Mouse (Mus musculus): ENCODE data around the gene Rrp15. TPM values are rescaled to one million over a fixed set of nuclear protein-coding genes. Genes with fewer than 3 reads are reported as not detected.

Gene Rrp15
- polyA plus RNA-seq, 1 experiment: 13.4 TPM

DNA sequence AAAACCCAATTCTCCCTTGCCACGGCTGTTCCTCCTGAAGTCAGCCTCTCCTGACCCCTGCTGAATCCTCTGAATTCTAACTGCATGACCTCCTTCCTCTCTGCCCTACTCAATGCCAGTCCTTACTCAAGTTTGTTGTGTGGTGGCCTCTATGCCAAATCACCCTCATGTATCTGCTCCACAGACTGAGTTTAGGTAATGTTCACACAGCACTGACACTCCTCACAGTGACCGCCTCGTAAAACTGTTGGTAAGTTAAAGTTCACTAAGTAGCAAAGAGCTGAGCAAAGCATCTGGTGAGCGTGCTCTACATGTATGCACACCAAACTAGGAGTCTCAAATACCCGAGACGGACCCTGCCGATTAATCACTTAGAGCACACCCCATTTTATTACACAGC is 23.0 kb downstream of the Rrp15 start:
- H3K27ac ChIP-seq (replicated peaks; ENCODE audit: low read depth, low read length): no peak overlapping the region
- no peak overlapping the region for H3K4me3 ChIP-seq (ENCODE audit: insufficient read depth, low read depth, low read length)
- no peaks in the 10 kb centered on the region for H3K4me1 ChIP-seq (ENCODE audit: control insufficient read depth, insufficient read depth, insufficient read length, low read length)

DNA sequence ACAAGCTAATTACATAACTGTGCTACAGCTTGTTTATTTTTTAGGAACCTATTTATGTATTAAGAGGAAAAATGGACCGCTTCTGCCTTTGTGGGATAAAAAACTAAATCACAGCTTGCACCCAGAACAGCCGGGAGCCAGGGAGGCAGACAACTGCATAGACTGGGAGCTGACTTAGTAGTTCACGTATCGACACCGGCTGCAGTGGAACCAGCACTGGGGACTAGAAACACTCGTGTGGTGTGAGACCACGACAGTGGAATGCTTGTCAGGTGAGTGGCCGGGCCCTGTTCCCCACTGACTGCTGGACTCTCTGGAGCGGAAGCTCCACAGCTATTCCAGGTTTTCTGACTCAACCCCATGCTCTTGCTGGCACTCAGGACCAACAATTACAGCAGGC is 26.9 kb downstream of the Rrp15 start:
- H3K27ac ChIP-seq (replicated peaks; ENCODE audit: low read depth, low read length): no peak overlapping the region
- no peaks in the 10 kb centered on the region for H3K4me1 ChIP-seq (ENCODE audit: control insufficient read depth, insufficient read depth, insufficient read length, low read length)
- H3K4me3 ChIP-seq (ENCODE audit: insufficient read depth, low read depth, low read length): no peak overlapping the region

- no peak overlapping the region for H3K4me3 ChIP-seq (ENCODE audit: insufficient read depth, low read depth, low read length)
- no peak overlapping the region for H3K27ac ChIP-seq (replicated peaks; ENCODE audit: low read depth, low read length)
- no peaks in the 10 kb centered on the region for H3K4me1 ChIP-seq (ENCODE audit: control insufficient read depth, insufficient read depth, insufficient read length, low read length)
These were observed 27.3 kb downstream of the Rrp15 start for GRCm38 (mm10) chr1:186721846-186722245.

DNA sequence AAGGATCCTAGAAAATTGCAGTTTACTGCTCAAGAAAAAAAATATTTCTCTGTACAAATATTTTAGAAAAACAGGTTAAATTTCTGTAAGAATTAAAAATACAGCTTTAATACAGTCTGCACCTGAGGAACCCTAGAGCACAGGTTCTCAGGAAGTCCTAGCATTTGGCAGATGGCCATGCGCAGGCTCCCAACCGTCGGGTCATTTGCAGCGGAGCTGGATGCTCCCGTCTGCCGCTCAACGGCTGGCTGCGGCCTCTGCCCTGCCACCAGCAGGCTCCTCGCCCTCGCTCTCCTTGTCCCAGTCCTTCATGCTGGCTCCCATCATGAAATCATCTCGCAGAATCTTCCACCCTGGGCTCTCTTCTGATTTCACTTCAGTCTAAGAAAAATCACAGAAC is 28.0 kb downstream of the Rrp15 start:
- Histone ChIP-seq H3K4me3 (ENCODE audit: insufficient read depth, low read depth, low read length) (no peak overlapping the region), H3K27ac (replicated peaks; ENCODE audit: low read depth, low read length) (no peak overlapping the region), H3K4me1 (ENCODE audit: control insufficient read depth, insufficient read depth, insufficient read length, low read length) (no peaks in the 10 kb centered on the region)

DNA sequence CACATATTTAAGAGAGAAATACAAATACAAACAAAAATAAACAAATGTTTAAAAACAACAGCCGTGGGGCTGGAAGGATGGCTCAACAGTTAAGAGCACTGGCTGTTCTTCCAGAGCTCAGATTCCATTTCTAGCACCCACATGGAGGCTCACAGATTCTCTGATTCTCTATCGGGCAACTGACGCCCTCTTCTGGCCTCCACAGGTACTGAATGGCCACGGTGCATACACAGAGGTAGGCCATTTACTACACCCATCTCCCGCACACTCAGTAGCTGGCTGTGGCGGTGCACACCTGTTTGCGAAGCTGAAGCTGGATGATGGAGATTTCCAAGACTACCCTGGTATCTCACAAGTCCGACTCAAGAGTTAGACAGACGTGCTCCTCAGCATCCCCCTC is 29.4 kb downstream of the Rrp15 start:
- H3K4me3 ChIP-seq (ENCODE audit: insufficient read depth, low read depth, low read length): no peak overlapping the region
- H3K4me1 ChIP-seq (ENCODE audit: control insufficient read depth, insufficient read depth, insufficient read length, low read length): no peaks in the 10 kb centered on the region
- no peak overlapping the region for H3K27ac ChIP-seq (replicated peaks; ENCODE audit: low read depth, low read length)

DNA sequence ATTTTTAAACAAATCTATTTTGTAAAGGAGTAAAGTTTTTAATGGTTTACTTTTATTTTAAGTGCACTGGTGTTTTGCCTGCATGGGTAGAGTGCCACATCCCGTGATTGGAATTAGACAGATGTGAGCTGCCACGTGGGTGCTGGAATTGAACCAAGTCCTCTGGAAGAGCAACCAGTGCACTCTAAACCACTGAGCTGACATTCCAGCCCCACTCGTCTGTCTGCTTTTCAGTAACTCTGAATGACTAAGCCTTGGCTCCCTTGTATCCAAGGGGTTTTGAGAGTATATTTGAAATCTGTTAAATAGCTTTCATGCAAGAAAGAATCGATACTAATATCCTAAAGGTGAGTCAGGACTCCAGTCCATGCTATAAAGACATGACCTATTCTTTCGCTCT is 30.3 kb downstream of the Rrp15 start:
- Histone ChIP-seq H3K4me1 (ENCODE audit: control insufficient read depth, insufficient read depth, insufficient read length, low read length) (no peaks in the 10 kb centered on the region), H3K4me3 (ENCODE audit: insufficient read depth, low read depth, low read length) (no peak overlapping the region), H3K27ac (replicated peaks; ENCODE audit: low read depth, low read length) (no peak overlapping the region)

DNA sequence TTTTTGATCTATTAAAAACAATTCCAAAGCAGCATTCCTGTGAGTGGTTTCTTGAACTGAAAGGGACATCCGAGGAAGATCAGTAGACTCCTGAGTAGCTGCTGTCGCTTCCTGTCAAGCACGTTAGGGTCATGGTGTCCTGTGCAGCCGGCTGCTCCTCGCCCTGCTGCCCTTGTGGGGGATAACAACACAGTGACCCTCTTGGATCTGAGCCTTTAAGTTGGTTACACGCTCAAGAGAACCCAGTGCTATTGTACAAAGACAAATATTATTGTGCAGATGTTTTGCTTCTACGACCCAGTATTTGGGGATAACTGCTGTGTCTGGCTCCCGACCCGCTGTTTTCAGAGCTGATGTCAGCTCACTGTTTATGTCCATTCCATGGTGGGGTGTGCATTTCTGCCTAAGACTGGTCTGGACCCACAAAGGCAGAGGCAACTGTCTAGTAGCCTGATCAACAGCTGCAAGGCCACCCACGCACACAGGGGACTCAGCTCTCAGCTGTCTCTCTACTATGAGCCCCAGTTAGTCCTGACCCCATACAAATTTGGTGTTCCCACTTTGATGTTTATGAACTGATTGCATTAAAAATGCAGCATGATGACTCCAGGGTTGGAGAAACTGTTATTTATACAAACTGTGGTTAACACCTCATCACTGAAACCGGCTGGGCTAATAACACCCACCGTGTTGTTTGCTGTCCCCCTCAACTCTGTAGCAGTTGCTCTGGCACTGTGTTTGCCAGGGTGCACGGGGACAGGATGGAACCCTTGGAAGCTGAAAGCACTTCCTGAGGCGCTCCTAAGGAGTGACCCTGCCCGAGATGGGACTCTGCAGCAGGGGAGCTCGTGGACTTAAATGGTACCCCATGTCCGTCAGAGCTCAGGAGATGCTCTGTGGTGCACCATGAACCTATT is 33.9 kb downstream of the Rrp15 start:
- H3K4me1 ChIP-seq (ENCODE audit: control insufficient read depth, insufficient read depth, insufficient read length, low read length): no peaks in the 10 kb centered on the region
- H3K4me3 ChIP-seq (ENCODE audit: insufficient read depth, low read depth, low read length): no peak overlapping the region
- H3K27ac ChIP-seq (replicated peaks; ENCODE audit: low read depth, low read length): no peak overlapping the region

- no peak overlapping the region for H3K4me3 ChIP-seq (ENCODE audit: insufficient read depth, low read depth, low read length)
- no peak overlapping the region for H3K27ac ChIP-seq (replicated peaks; ENCODE audit: low read depth, low read length)
- H3K4me1 ChIP-seq (ENCODE audit: control insufficient read depth, insufficient read depth, insufficient read length, low read length): 0 out of 2 replicates have a peak, but pooled peaks cover 2% of the 10 kb centered on the region
These were observed 34.9 kb downstream of the Rrp15 start for GRCm38 (mm10) chr1:186714215-186714614.

- Histone ChIP-seq H3K4me3 (ENCODE audit: insufficient read depth, low read depth, low read length) (no peak overlapping the region), H3K4me1 (ENCODE audit: control insufficient read depth, insufficient read depth, insufficient read length, low read length) (0 out of 2 replicates have a peak, but pooled peaks cover 2% of the 10 kb centered on the region)
These were observed 36.2 kb downstream of the Rrp15 start for GRCm38 (mm10) chr1:186712802-186713471.

GRCm38 (mm10) chr1:186705915-186706248 is 43.3 kb downstream of the Rrp15 start, which contains the start of gene Tgfb2:
Gene Tgfb2, minus strand, starts transcription at chr1:186705989.
- peak within 1 kb of the TSS; percentile 57 for H3K4me3 ChIP-seq (ENCODE audit: insufficient read depth, low read depth, low read length)
- 0 out of 2 replicates have a peak, but pooled peaks cover 2% of the 10 kb centered on the region for H3K4me1 ChIP-seq (ENCODE audit: control insufficient read depth, insufficient read depth, insufficient read length, low read length)
- no peak within 1 kb of the TSS for H3K27ac ChIP-seq (replicated peaks; ENCODE audit: low read depth, low read length)

More at GRCm38 (mm10) chr1:186712802-186713471, 36.2 kb downstream of the Rrp15 start:
- H3K27ac ChIP-seq (replicated peaks; ENCODE audit: low read depth, low read length): no peak overlapping the region

DNA sequence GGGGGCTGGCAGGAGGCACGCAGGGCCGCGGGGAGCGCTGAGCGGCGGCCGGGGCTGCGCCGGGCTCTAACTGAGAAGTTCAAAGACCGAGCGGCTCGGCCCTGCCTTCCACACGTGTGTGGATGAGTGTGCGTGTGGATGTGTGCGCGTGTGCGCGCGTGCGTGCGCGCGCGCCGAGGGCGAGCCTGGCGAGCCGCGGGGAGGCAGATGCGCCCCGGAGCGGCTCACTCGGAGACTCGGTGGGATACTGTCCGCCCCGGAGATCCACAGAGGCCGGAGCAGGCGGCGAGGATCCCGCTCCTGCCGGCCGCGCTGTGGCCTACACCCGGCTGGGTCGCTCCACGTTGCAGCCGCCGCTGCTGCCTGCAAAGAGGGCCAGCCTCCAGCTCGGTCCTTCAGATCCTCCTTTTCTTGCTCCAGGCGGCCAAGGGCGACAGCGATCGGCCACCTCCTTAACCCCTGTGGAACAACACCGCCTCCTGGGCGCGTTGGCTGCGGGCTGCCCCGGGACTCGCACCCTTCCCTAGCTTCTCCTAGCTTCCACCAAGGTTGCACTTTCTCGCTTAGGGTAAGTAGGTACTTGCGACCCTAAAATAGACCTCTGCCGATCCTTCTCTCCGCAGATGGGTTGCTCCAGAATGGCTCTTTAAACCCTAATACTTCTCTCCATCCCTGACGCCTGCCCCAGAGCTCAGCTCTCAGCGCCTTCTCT is 43.8 kb downstream of the Rrp15 start:
- Histone ChIP-seq H3K27ac (replicated peaks; ENCODE audit: low read depth, low read length) (no peak overlapping the region), H3K4me1 (ENCODE audit: control insufficient read depth, insufficient read depth, insufficient read length, low read length) (0 out of 2 replicates have a peak, but pooled peaks cover 2% of the 10 kb centered on the region), H3K4me3 (ENCODE audit: insufficient read depth, low read depth, low read length) (peak overlapping the region; percentile 57)

GRCm38 (mm10) chr1:186703980-186704701 is 45.0 kb downstream of the Rrp15 start:
- H3K4me3 ChIP-seq (ENCODE audit: insufficient read depth, low read depth, low read length): peak overlapping the region; percentile 71
- H3K4me1 ChIP-seq (ENCODE audit: control insufficient read depth, insufficient read depth, insufficient read length, low read length): no peaks in the 10 kb centered on the region
- no peak overlapping the region for H3K27ac ChIP-seq (replicated peaks; ENCODE audit: low read depth, low read length)

- Histone ChIP-seq H3K4me1 (ENCODE audit: control insufficient read depth, insufficient read depth, insufficient read length, low read length) (no peaks in the 10 kb centered on the region), H3K27ac (replicated peaks; ENCODE audit: low read depth, low read length) (no peak overlapping the region), H3K4me3 (ENCODE audit: insufficient read depth, low read depth, low read length) (peak overlapping the region; percentile 71)
These were observed 45.7 kb downstream of the Rrp15 start for GRCm38 (mm10) chr1:186703256-186703979.
